Mouse (Mus musculus): Measurements from ENCODE around the gene Tmem274.
A peak's percentile ranks its signal among the peaks of the same experiment; 100 is the strongest.

Gene Tmem274

GRCm38 (mm10) chr4:149475096-149475495 is 2.1 kb upstream of the Tmem274 start:
- DNase-seq (ENCODE audit: low spot score) = no peak

- DNase-seq (ENCODE audit: low spot score) = no peak
Measured at GRCm38 (mm10) chr4:149484566-149484965, 7.4 kb downstream of the Tmem274 start.

- DNase-seq (ENCODE audit: low spot score) = peak; percentile 90
Measured at GRCm38 (mm10) chr4:149485053-149485824, 8.1 kb downstream of the Tmem274 start, which contains the start of the genes Nmnat1 and Lzic. TSS of gene Nmnat1 (minus strand) at chr4:149485202. TSS of gene Lzic (plus strand) at chr4:149485229.

GRCm38 (mm10) chr4:149485825-149486206 is 8.6 kb downstream of the Tmem274 start:
- DNase-seq (ENCODE audit: low spot score) = peak; percentile 37

- no peak for DNase-seq (ENCODE audit: low spot score)
Measured at GRCm38 (mm10) chr4:149487729-149488128, 10.6 kb downstream of the Tmem274 start.

GRCm38 (mm10) chr4:149489415-149490240 is 12.4 kb downstream of the Tmem274 start:
- no peak for DNase-seq (ENCODE audit: low spot score)

GRCm38 (mm10) chr4:149491151-149491550 is 14.0 kb downstream of the Tmem274 start:
- no peak for DNase-seq (ENCODE audit: low spot score)

GRCm38 (mm10) chr4:149496612-149497011 is 19.4 kb downstream of the Tmem274 start:
- DNase-seq (ENCODE audit: low spot score) = no peak

- DNase-seq (ENCODE audit: low spot score) = no peak
Measured at GRCm38 (mm10) chr4:149498901-149499300, 21.7 kb downstream of the Tmem274 start.

- no peak for DNase-seq (ENCODE audit: low spot score)
Measured at GRCm38 (mm10) chr4:149499790-149500189, 22.6 kb downstream of the Tmem274 start.

- no peak for DNase-seq (ENCODE audit: low spot score)
Measured at GRCm38 (mm10) chr4:149504363-149504762, 27.2 kb downstream of the Tmem274 start.

GRCm38 (mm10) chr4:149504858-149505257 is 27.7 kb downstream of the Tmem274 start:
- DNase-seq (ENCODE audit: low spot score) = no peak

GRCm38 (mm10) chr4:149505261-149505967 is 28.2 kb downstream of the Tmem274 start:
- no peak for DNase-seq (ENCODE audit: low spot score)

GRCm38 (mm10) chr4:149506904-149507303 is 29.7 kb downstream of the Tmem274 start:
- no peak for DNase-seq (ENCODE audit: low spot score)

- DNase-seq (ENCODE audit: low spot score) = no peak
Measured at GRCm38 (mm10) chr4:149511221-149511646, 34.1 kb downstream of the Tmem274 start.

- no peak for DNase-seq (ENCODE audit: low spot score)
Measured at GRCm38 (mm10) chr4:149512072-149512471, 34.9 kb downstream of the Tmem274 start.

- DNase-seq (ENCODE audit: low spot score) = peak; percentile 51
Measured at GRCm38 (mm10) chr4:149515706-149516105, 38.5 kb downstream of the Tmem274 start.

- DNase-seq (ENCODE audit: low spot score) = peak; percentile 94
Measured at GRCm38 (mm10) chr4:149517868-149518340, 40.7 kb downstream of the Tmem274 start, which contains the start of gene Ctnnbip1. TSS of gene Ctnnbip1 (plus strand) at chr4:149518236.

- DNase-seq (ENCODE audit: low spot score) = peak; percentile 11
Measured at GRCm38 (mm10) chr4:149518351-149519220, 41.4 kb downstream of the Tmem274 start.

GRCm38 (mm10) chr4:149521258-149521657 is 44.1 kb downstream of the Tmem274 start:
- no peak for DNase-seq (ENCODE audit: low spot score)

GRCm38 (mm10) chr4:149523961-149524360 is 46.8 kb downstream of the Tmem274 start:
- DNase-seq (ENCODE audit: low spot score) = no peak

Measured in T-cell, adult 2 months (primary cell).